Mouse (Mus musculus): ENCODE measurements around the gene Chst14. TPM values are rescaled to one million over a fixed set of nuclear protein-coding genes. Genes with fewer than 3 reads are reported as not detected.

The Chst14 gene
- polyA plus RNA-seq, 1 experiment from 2014 or later = 5.9 TPM

GRCm38 (mm10) chr2:118898771-118899170 is 27.5 kb upstream of the Chst14 start:
- Histone ChIP-seq H3K27ac (no peak overlapping the region), H3K36me3 (ENCODE audit: poor library complexity, severe bottlenecking) (no peaks in the 10 kb centered on the region), H3K4me1 (peaks cover 51% of the 10 kb centered on the region), H3K4me3 (no peak overlapping the region), H3K27me3 (peaks cover 68% of the 10 kb centered on the region), H3K4me2 (no peak overlapping the region), H3K9ac (no peak overlapping the region), H3K9me3 (replicated peaks) (no peaks in the 10 kb centered on the region)
- WGBS = 2% methylated on average over 4 of the region's 4 CpGs
- ATAC-seq = no peak

DNA sequence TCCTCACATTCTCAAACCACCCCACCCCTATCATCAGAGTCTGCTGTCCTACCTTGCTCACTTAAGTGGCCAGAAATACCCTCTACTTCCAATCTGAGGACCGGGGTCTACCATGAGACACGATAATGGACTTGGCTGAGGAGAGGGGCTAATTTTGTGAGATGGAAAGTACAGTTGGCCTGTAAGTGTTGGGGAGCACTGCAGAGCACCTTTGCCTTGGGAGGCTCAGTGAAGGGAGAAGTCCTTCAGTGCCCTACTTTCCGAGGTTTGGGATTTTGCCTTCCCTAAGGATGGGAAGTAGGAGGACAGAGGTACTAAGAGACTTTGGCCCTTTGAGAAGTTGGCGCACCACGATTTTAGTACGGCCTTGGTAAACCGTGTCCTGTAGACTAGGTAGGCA is 27.0 kb upstream of the Chst14 start:
- peaks cover 65% of the 10 kb centered on the region for H3K27me3 ChIP-seq
- no peak overlapping the region for H3K4me2 ChIP-seq
- H3K4me3 ChIP-seq = no peak overlapping the region
- no peaks in the 10 kb centered on the region for H3K9me3 ChIP-seq (replicated peaks)
- H3K4me1 ChIP-seq = peaks cover 56% of the 10 kb centered on the region
- no peak overlapping the region for H3K27ac ChIP-seq
- ATAC-seq = no peak
- no peak overlapping the region for H3K9ac ChIP-seq
- no peaks in the 10 kb centered on the region for H3K36me3 ChIP-seq (ENCODE audit: poor library complexity, severe bottlenecking)
- 9% methylated on average over 7 of the region's 7 CpGs for WGBS

- ATAC-seq = no peak
- no peaks in the 10 kb centered on the region for H3K9me3 ChIP-seq (replicated peaks)
- H3K27me3 ChIP-seq = peaks cover 56% of the 10 kb centered on the region
- H3K36me3 ChIP-seq (ENCODE audit: poor library complexity, severe bottlenecking) = no peaks in the 10 kb centered on the region
- H3K4me1 ChIP-seq = peaks cover 65% of the 10 kb centered on the region
- no peak within 1 kb of the TSS for H3K27ac ChIP-seq
- under 1% methylated on average over 32 of the region's 32 CpGs for WGBS
- H3K4me2 ChIP-seq = peak within 1 kb of the TSS; percentile 99
- peak within 1 kb of the TSS; percentile 90 for H3K4me3 ChIP-seq
- peak within 1 kb of the TSS; percentile 66 for H3K9ac ChIP-seq
Measured at GRCm38 (mm10) chr2:118899981-118900825, 26.1 kb upstream of the Chst14 start, which contains the start of gene Bahd1. Gene Bahd1 (plus strand): TSS chr2:118900377.

DNA sequence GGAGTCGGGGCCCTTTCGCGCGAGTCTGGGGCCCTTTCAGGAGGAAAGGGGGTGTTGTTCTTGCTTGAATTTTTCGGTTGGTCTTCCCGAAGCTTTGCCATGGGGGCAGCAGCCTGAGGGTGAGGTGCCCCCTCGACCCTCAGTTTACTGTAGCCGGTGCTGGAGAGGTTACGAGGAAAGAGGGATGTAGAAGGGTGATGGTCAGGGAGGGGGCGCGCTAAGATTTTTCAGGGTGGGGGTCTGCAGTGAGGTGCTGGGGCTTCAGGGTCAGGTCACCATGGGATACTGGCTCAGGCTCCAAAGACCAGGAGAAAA is 25.5 kb upstream of the Chst14 start:
- ATAC-seq = peak; percentile 16
- Histone ChIP-seq H3K27ac (no peak overlapping the region), H3K4me1 (peaks cover 71% of the 10 kb centered on the region)

GRCm38 (mm10) chr2:118901175-118902031 is 24.9 kb upstream of the Chst14 start:
- peak overlapping the region; percentile 99 for H3K4me2 ChIP-seq
- H3K4me3 ChIP-seq = peak overlapping the region; percentile 90
- H3K9me3 ChIP-seq (replicated peaks) = no peaks in the 10 kb centered on the region
- under 1% methylated on average over 52 of the region's 120 CpGs for WGBS
- peak; percentile 94 for ATAC-seq
- H3K27me3 ChIP-seq = peaks cover 44% of the 10 kb centered on the region
- peak overlapping the region; percentile 87 for H3K27ac ChIP-seq
- H3K4me1 ChIP-seq = peaks cover 71% of the 10 kb centered on the region
- H3K9ac ChIP-seq = peak overlapping the region; percentile 91
- H3K36me3 ChIP-seq (ENCODE audit: poor library complexity, severe bottlenecking) = no peaks in the 10 kb centered on the region

More for the DNA sequence above, 25.5 kb upstream of the Chst14 start:
- Histone ChIP-seq H3K9me3 (replicated peaks) (no peaks in the 10 kb centered on the region), H3K36me3 (ENCODE audit: poor library complexity, severe bottlenecking) (no peaks in the 10 kb centered on the region), H3K4me2 (peak overlapping the region; percentile 99), H3K4me3 (peak overlapping the region; percentile 90), H3K9ac (peak overlapping the region; percentile 66), H3K27me3 (peaks cover 50% of the 10 kb centered on the region)
- WGBS = 2% methylated on average over 11 of the region's 11 CpGs

GRCm38 (mm10) chr2:118902051-118903025 is 24.0 kb upstream of the Chst14 start:
- Histone ChIP-seq H3K36me3 (ENCODE audit: poor library complexity, severe bottlenecking) (no peaks in the 10 kb centered on the region), H3K27me3 (peaks cover 35% of the 10 kb centered on the region), H3K4me3 (peak overlapping the region; percentile 90), H3K9ac (peak overlapping the region; percentile 91), H3K4me2 (peak overlapping the region; percentile 99), H3K9me3 (replicated peaks) (no peaks in the 10 kb centered on the region), H3K27ac (peak overlapping the region; percentile 87), H3K4me1 (peaks cover 62% of the 10 kb centered on the region)
- WGBS = under 1% methylated on average over 76 of the region's 106 CpGs
- ATAC-seq = peak; percentile 11; the same call in 1 of the 2 replicates

GRCm38 (mm10) chr2:118903333-118903741 is 23.0 kb upstream of the Chst14 start:
- Histone ChIP-seq H3K4me3 (peak overlapping the region; percentile 90), H3K4me1 (peaks cover 52% of the 10 kb centered on the region)

GRCm38 (mm10) chr2:118905433-118906117 is 20.7 kb upstream of the Chst14 start:
- no peak for ATAC-seq
- Histone ChIP-seq H3K9ac (no peak overlapping the region), H3K27me3 (peaks cover 2% of the 10 kb centered on the region; the same call in 1 of the 2 replicates), H3K4me1 (peaks cover 54% of the 10 kb centered on the region), H3K4me3 (no peak overlapping the region), H3K36me3 (ENCODE audit: poor library complexity, severe bottlenecking) (no peaks in the 10 kb centered on the region), H3K4me2 (0 out of 2 replicates have a peak overlapping the region, but pooled peaks have one; percentile 7), H3K9me3 (replicated peaks) (no peaks in the 10 kb centered on the region), H3K27ac (no peak overlapping the region)
- WGBS = 81% methylated on average over 7 of the region's 7 CpGs

More at GRCm38 (mm10) chr2:118903333-118903741, 23.0 kb upstream of the Chst14 start:
- Histone ChIP-seq H3K9me3 (replicated peaks) (no peaks in the 10 kb centered on the region), H3K9ac (peak overlapping the region; percentile 91), H3K4me2 (peak overlapping the region; percentile 99), H3K27me3 (peaks cover 25% of the 10 kb centered on the region), H3K36me3 (ENCODE audit: poor library complexity, severe bottlenecking) (no peaks in the 10 kb centered on the region), H3K27ac (no peak overlapping the region)
- 9% methylated on average over 10 of the region's 10 CpGs for WGBS
- ATAC-seq = no peak

GRCm38 (mm10) chr2:118906118-118906492 is 20.2 kb upstream of the Chst14 start:
- no peak overlapping the region for H3K27ac ChIP-seq
- no peak overlapping the region for H3K9ac ChIP-seq
- H3K4me2 ChIP-seq = no peak overlapping the region
- no peaks in the 10 kb centered on the region for H3K9me3 ChIP-seq (replicated peaks)
- no peaks in the 10 kb centered on the region for H3K36me3 ChIP-seq (ENCODE audit: poor library complexity, severe bottlenecking)
- 0 out of 2 replicates have a peak, but pooled peaks cover 2% of the 10 kb centered on the region for H3K27me3 ChIP-seq
- WGBS = 72% methylated on average over 5 of the region's 5 CpGs
- H3K4me3 ChIP-seq = no peak overlapping the region
- peaks cover 51% of the 10 kb centered on the region for H3K4me1 ChIP-seq
- no peak for ATAC-seq

- Histone ChIP-seq H3K36me3 (ENCODE audit: poor library complexity, severe bottlenecking) (no peaks in the 10 kb centered on the region), H3K4me1 (peaks cover 51% of the 10 kb centered on the region), H3K4me3 (no peak overlapping the region), H3K27ac (no peak overlapping the region), H3K4me2 (no peak overlapping the region), H3K27me3 (0 out of 2 replicates have a peak, but pooled peaks cover 2% of the 10 kb centered on the region), H3K9me3 (replicated peaks) (no peaks in the 10 kb centered on the region), H3K9ac (no peak overlapping the region)
- no peak for ATAC-seq
- 92% methylated on average over 3 of the region's 3 CpGs for WGBS
Measured at GRCm38 (mm10) chr2:118907781-118908180, 18.5 kb upstream of the Chst14 start.

- no peak overlapping the region for H3K4me2 ChIP-seq
- H3K9ac ChIP-seq = no peak overlapping the region
- H3K4me1 ChIP-seq = peaks cover 51% of the 10 kb centered on the region
- no peak overlapping the region for H3K4me3 ChIP-seq
- ATAC-seq = no peak
- no peaks in the 10 kb centered on the region for H3K9me3 ChIP-seq (replicated peaks)
- H3K27ac ChIP-seq = no peak overlapping the region
- WGBS = 57% methylated on average over 1 of the region's 1 CpGs
- H3K36me3 ChIP-seq (ENCODE audit: poor library complexity, severe bottlenecking) = no peaks in the 10 kb centered on the region
- no peaks in the 10 kb centered on the region for H3K27me3 ChIP-seq
Measured at GRCm38 (mm10) chr2:118909151-118909550, 17.1 kb upstream of the Chst14 start.
